Mouse (Mus musculus) urinary bladder, postnatal 25 days (tissue): ENCODE measurements at regions not wholly inside any gene's neighbourhood (a gene's known extent, or its start where the extent isn't known, plus 50 kb on each side); places are given as distances from the start of the nearest gene placed in this dataset.

Experiments used
- DNase-seq: peaks from one replicate; pipeline ENCODE4 v3.0.0; 2022; ENCODE audit warnings: low spot score

- no peak for DNase-seq
These were observed 103.4 kb downstream of the Mreg start for GRCm38 (mm10) chr1:72108678-72109077.

GRCm38 (mm10) chr1:72107125-72107524, 105.0 kb downstream of the Mreg start:
- no peak for DNase-seq

- DNase-seq = no peak
These were observed 105.5 kb downstream of the Mreg start for GRCm38 (mm10) chr1:72106655-72107054.

- no peak for DNase-seq
These were observed 106.6 kb downstream of the Mreg start for GRCm38 (mm10) chr1:72105435-72106057.

- DNase-seq = no peak
These were observed 108.1 kb downstream of the Mreg start for GRCm38 (mm10) chr1:72103962-72104361.

GRCm38 (mm10) chr1:72103387-72103786, 108.7 kb downstream of the Mreg start:
- DNase-seq = no peak

GRCm38 (mm10) chr1:72099447-72099846, 112.7 kb downstream of the Mreg start:
- DNase-seq = no peak

- DNase-seq = no peak
These were observed 120.8 kb downstream of the Mreg start for GRCm38 (mm10) chr1:72091344-72091743.

GRCm38 (mm10) chr1:72085661-72086060, 126.4 kb downstream of the Mreg start:
- DNase-seq = no peak

GRCm38 (mm10) chr1:72084219-72084618, 127.9 kb downstream of the Mreg start:
- DNase-seq = no peak

- DNase-seq = no peak
These were observed 129.7 kb downstream of the Mreg start for GRCm38 (mm10) chr1:72082366-72082765.

GRCm38 (mm10) chr1:72081811-72082210, 130.3 kb downstream of the Mreg start:
- DNase-seq = no peak

- DNase-seq = no peak
These were observed 133.1 kb downstream of the Mreg start for GRCm38 (mm10) chr1:72078926-72079550.

GRCm38 (mm10) chr1:72076341-72076740, 135.8 kb downstream of the Mreg start:
- DNase-seq = no peak

- DNase-seq = no peak
These were observed 136.6 kb downstream of the Mreg start for GRCm38 (mm10) chr1:72075464-72075863.

GRCm38 (mm10) chr1:72073245-72073644, 138.9 kb downstream of the Mreg start:
- DNase-seq = no peak

- no peak for DNase-seq
These were observed 141.6 kb downstream of the Mreg start for GRCm38 (mm10) chr1:72070489-72070888.

GRCm38 (mm10) chr1:72069056-72069455, 143.1 kb downstream of the Mreg start:
- DNase-seq = no peak

- no peak for DNase-seq
These were observed 147.0 kb downstream of the Mreg start for GRCm38 (mm10) chr1:72065090-72065489.

- no peak for DNase-seq
These were observed 151.7 kb downstream of the Mreg start for GRCm38 (mm10) chr1:72060393-72060792.

GRCm38 (mm10) chr1:72058045-72058703, 153.9 kb downstream of the Mreg start:
- DNase-seq = no peak

- DNase-seq = no peak
These were observed 157.6 kb downstream of the Mreg start for GRCm38 (mm10) chr1:72054541-72054940.

GRCm38 (mm10) chr1:72050858-72051257, 161.2 kb downstream of the Mreg start:
- DNase-seq = no peak
